Mouse (Mus musculus): ENCODE measurements around the gene Epha6.

DNA sequence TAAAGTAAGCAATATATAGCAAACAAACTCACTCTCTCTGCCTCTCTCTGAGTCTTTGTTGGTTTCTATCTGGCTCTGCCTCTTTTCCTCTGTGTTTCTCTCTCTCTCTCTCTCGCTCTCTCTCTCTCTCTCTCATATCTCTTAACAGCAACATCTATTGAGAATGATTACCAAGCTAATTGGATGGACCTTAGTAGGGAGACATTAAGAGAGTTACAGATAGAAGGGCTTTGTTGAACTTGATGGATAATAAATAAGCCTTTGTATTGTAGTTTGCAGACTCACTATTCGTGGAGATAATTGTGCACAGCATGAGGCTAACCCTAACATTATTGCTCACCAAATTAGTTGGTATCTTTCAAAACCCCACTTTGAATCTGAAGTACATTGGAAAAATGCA, 34.8 kb downstream of the Epha6 start:
- no peak for TF ChIP-seq GATA1 (IDR thresholded peaks at IDR 0.05; ENCODE audit: borderline replicate concordance, low read length)
- no peak for TF ChIP-seq CTCF (IDR thresholded peaks at IDR 0.05; ENCODE audit: low read depth, low read length)
- no peak for TF ChIP-seq POLR2AphosphoS5 (IDR thresholded peaks at IDR 0.05; ENCODE audit: insufficient replicate concordance, low read depth, low read length)
- no peak for TF ChIP-seq GATA2 (IDR thresholded peaks at IDR 0.05; ENCODE audit: borderline replicate concordance, low read depth, low read length)
